Mouse (Mus musculus) spleen, adult 2 months (tissue): ENCODE results near the gene Fgd5. TPM values are rescaled to one million over a fixed set of nuclear protein-coding genes. Genes with fewer than 3 reads are reported as not detected.
"Not testable (repeated sequence)": the region's sequence is repeated elsewhere in the genome, so short reads cannot be mapped to it uniquely, and the experiment has no call there.

Experiments used
- DNase-seq, 2 experiments: peaks; one replicate each; pipeline versions ENCODE4 v3.0.0 to v3.0.0-alpha.2; 2012 to 2021; ENCODE audit warnings: low spot score in 2 of 2, low read depth in 1 of 2
- H3K27ac ChIP-seq: fragments of 200-500 bp; 2 replicates; pipeline ENCODE4 v1.5.1; 2012; ENCODE audit warnings: low read length, inconsistent platforms; ENCODE audit not compliant: insufficient read depth
- H3K27me3 ChIP-seq: fragments of 200-500 bp; 2 replicates; pipeline ENCODE4 v1.6.1; 2012; ENCODE audit warnings: mild to moderate bottlenecking, moderate library complexity, low read length, inconsistent platforms; ENCODE audit not compliant: control insufficient read depth, insufficient read depth
- H3K36me3 ChIP-seq: fragments of 200-500 bp; 2 replicates; pipeline ENCODE4 v1.6.1; 2012; ENCODE audit warnings: mild to moderate bottlenecking, low read length, inconsistent platforms; ENCODE audit not compliant: control insufficient read depth, insufficient read depth
- H3K4me1 ChIP-seq: fragments of 200-500 bp; 2 replicates; pipeline ENCODE4 v1.6.1; 2011; ENCODE audit warnings: inconsistent platforms; ENCODE audit not compliant: control insufficient read depth, insufficient read depth, insufficient read length
- H3K4me3 ChIP-seq: fragments of 200-500 bp; 2 replicates; pipeline ENCODE4 v1.5.1; 2011; ENCODE audit warnings: mild to moderate bottlenecking, inconsistent platforms; ENCODE audit not compliant: insufficient read depth, insufficient read length; ENCODE audit errors: extremely low read depth
- CTCF ChIP-seq: fragments of 200-500 bp; IDR thresholded peaks from 2 replicates; pipeline ENCODE4 v1.5.1; 2011; ENCODE audit warnings: mild to moderate bottlenecking, inconsistent platforms; ENCODE audit not compliant: insufficient read depth, insufficient read length, insufficient replicate concordance; ENCODE audit errors: extremely low read depth
- POLR2A ChIP-seq: fragments of 200-500 bp; IDR thresholded peaks from 2 replicates; pipeline ENCODE4 v1.6.1; 2011; ENCODE audit warnings: low read depth, low read length, inconsistent platforms
- WGBS: fragments of 180-500 bp; shearing (Covaris S2); methylation state at CpG from one replicate; pipeline ENCODE4 v1.1.7; 2018; 5-methylcytosine and 5-hydroxymethylcytosine counted together
- polyA plus RNA-seq: library from polyadenylated mRNA; depleted of rRNA; stranded (reverse); fragments of >200 nt; gene quantifications from 2 replicates; pipeline ENCODE4 v1.2.3, GENCODE M21; 2012; rRNA removed

Fgd5 gene
- 5.9 and 7.1 TPM in 2 replicates for polyA plus RNA-seq

- H3K27ac ChIP-seq = peak within 1 kb of the TSS; percentile 52
- no peak for DNase-seq
Observed at GRCm38 (mm10) chr6:91978371-91979300, at the start of gene Fgd5. TSS of gene Fgd5 (plus strand) at chr6:91978878.

GRCm38 (mm10) chr6:91931231-91931630 lies 47.4 kb upstream of the Fgd5 start:
- Histone ChIP-seq H3K4me1 (no peaks in the 10 kb centered on the region), H3K36me3 (no peaks in the 10 kb centered on the region), H3K27me3 (no peaks in the 10 kb centered on the region), H3K4me3 (no peak overlapping the region), H3K27ac (no peak overlapping the region)
- 90% methylated on average over 5 of the region's 5 CpGs for WGBS
- TF ChIP-seq POLR2A = no peak
- TF ChIP-seq CTCF = no peak
- no peak for DNase-seq

More at GRCm38 (mm10) chr6:91978371-91979300, at the start of gene Fgd5:
- H3K27me3 ChIP-seq = peaks cover 6% of the 10 kb centered on the region
- no peaks in the 10 kb centered on the region for H3K36me3 ChIP-seq
- 4% methylated on average over 60 of the region's 62 CpGs for WGBS
- peak within 1 kb of the TSS; percentile 41; the same call in 1 of the 2 replicates for H3K4me3 ChIP-seq
- no peaks in the 10 kb centered on the region for H3K4me1 ChIP-seq
- no peak for TF ChIP-seq CTCF
- no peak for TF ChIP-seq POLR2A

- no peaks in the 10 kb centered on the region for H3K36me3 ChIP-seq
- no peak overlapping the region for H3K4me3 ChIP-seq
- DNase-seq = no peak
- no peaks in the 10 kb centered on the region; the same call in 1 of the 2 replicates for H3K27me3 ChIP-seq
- TF ChIP-seq POLR2A = no peak
- TF ChIP-seq CTCF = no peak
- no peak overlapping the region for H3K27ac ChIP-seq
- no peaks in the 10 kb centered on the region for H3K4me1 ChIP-seq
- 87% methylated on average over 4 of the region's 4 CpGs for WGBS
Observed at GRCm38 (mm10) chr6:91938491-91938890, 40.2 kb upstream of the Fgd5 start.

GRCm38 (mm10) chr6:91948426-91948825 lies 30.3 kb upstream of the Fgd5 start:
- Histone ChIP-seq H3K27ac (no peak overlapping the region), H3K27me3 (no peaks in the 10 kb centered on the region), H3K4me1 (no peaks in the 10 kb centered on the region), H3K4me3 (no peak overlapping the region), H3K36me3 (no peaks in the 10 kb centered on the region)
- 77% methylated on average over 2 of the region's 2 CpGs for WGBS
- no peak for TF ChIP-seq CTCF
- no peak for TF ChIP-seq POLR2A
- no peak for DNase-seq

- H3K4me1 ChIP-seq, H3K27me3 ChIP-seq, H3K36me3 ChIP-seq, H3K27ac ChIP-seq, H3K4me3 ChIP-seq, DNase-seq: not testable (repeated sequence)
- WGBS = 54% methylated on average over 3 of the region's 8 CpGs
Observed at GRCm38 (mm10) chr6:91958015-91958414, 20.7 kb upstream of the Fgd5 start.

- DNase-seq = no peak
- no peaks in the 10 kb centered on the region for H3K4me1 ChIP-seq
- H3K27me3 ChIP-seq = no peaks in the 10 kb centered on the region
- peak overlapping the region; percentile 23; the same call in 1 of the 2 replicates for H3K4me3 ChIP-seq
- H3K36me3 ChIP-seq = no peaks in the 10 kb centered on the region
- WGBS = 41% methylated on average over 8 of the region's 8 CpGs
- TF ChIP-seq CTCF = no peak
- TF ChIP-seq POLR2A = no peak
- H3K27ac ChIP-seq = peak overlapping the region; percentile 42
Observed at GRCm38 (mm10) chr6:91960028-91960811, 18.5 kb upstream of the Fgd5 start.

GRCm38 (mm10) chr6:91963429-91963828 lies 15.2 kb upstream of the Fgd5 start:
- Histone ChIP-seq H3K27me3 (no peaks in the 10 kb centered on the region), H3K36me3 (no peaks in the 10 kb centered on the region), H3K27ac (no peak overlapping the region), H3K4me3 (no peak overlapping the region), H3K4me1 (no peaks in the 10 kb centered on the region)
- 60% methylated on average over 4 of the region's 4 CpGs for WGBS
- no peak for DNase-seq
- TF ChIP-seq CTCF (no peak), POLR2A (no peak)
